Mouse (Mus musculus) embryo, embryonic 10 days (tissue): ENCODE measurements around the gene Gm42906.

ENCODE experiments used
- DNase-seq: peaks from one replicate; pipeline ENCODE4 v3.0.0-alpha.2; 2015; ENCODE audit warnings: low spot score

The Gm42906 gene

GRCm38 (mm10) chr5:151233400-151234031 lies 194.4 kb downstream of the Gm42906 start, which contains the start of gene Stard13:
Gene Stard13 (minus strand): TSS chr5:151233836.
- peak; percentile 56 for DNase-seq

- DNase-seq = no peak
Observed at GRCm38 (mm10) chr5:151232576-151233299, 195.2 kb downstream of the Gm42906 start.

- no peak for DNase-seq
Observed at GRCm38 (mm10) chr5:151231861-151232260, 196.1 kb downstream of the Gm42906 start.

- no peak for DNase-seq
Observed at GRCm38 (mm10) chr5:151231411-151231810, 196.6 kb downstream of the Gm42906 start.

GRCm38 (mm10) chr5:151230427-151230826 lies 197.5 kb downstream of the Gm42906 start:
- DNase-seq = no peak

GRCm38 (mm10) chr5:151228367-151229005 lies 199.5 kb downstream of the Gm42906 start:
- DNase-seq = peak; percentile 21

- no peak for DNase-seq
Observed at GRCm38 (mm10) chr5:151223696-151224366, 204.1 kb downstream of the Gm42906 start.

- no peak for DNase-seq
Observed at GRCm38 (mm10) chr5:151222791-151223190, 205.2 kb downstream of the Gm42906 start.

GRCm38 (mm10) chr5:151218689-151219115 lies 209.3 kb downstream of the Gm42906 start:
- DNase-seq = peak; percentile 73

- no peak for DNase-seq
Observed at GRCm38 (mm10) chr5:151213097-151213496, 214.9 kb downstream of the Gm42906 start.

- DNase-seq = no peak
Observed at GRCm38 (mm10) chr5:151210869-151211268, 217.1 kb downstream of the Gm42906 start.

- DNase-seq = no peak
Observed at GRCm38 (mm10) chr5:151210060-151210459, 217.9 kb downstream of the Gm42906 start.

GRCm38 (mm10) chr5:151205017-151205416 lies 222.9 kb downstream of the Gm42906 start:
- no peak for DNase-seq

GRCm38 (mm10) chr5:151202925-151203324 lies 225.0 kb downstream of the Gm42906 start:
- DNase-seq = no peak

- no peak for DNase-seq
Observed at GRCm38 (mm10) chr5:151201220-151201619, 226.7 kb downstream of the Gm42906 start.

- no peak for DNase-seq
Observed at GRCm38 (mm10) chr5:151199235-151199634, 228.7 kb downstream of the Gm42906 start.

- DNase-seq = peak; percentile 32
Observed at GRCm38 (mm10) chr5:151196603-151197272, 231.2 kb downstream of the Gm42906 start.

- DNase-seq = no peak
Observed at GRCm38 (mm10) chr5:151193885-151194520, 234.0 kb downstream of the Gm42906 start.

GRCm38 (mm10) chr5:151192266-151192665 lies 235.7 kb downstream of the Gm42906 start:
- DNase-seq = no peak

GRCm38 (mm10) chr5:151190764-151191163 lies 237.2 kb downstream of the Gm42906 start:
- no peak for DNase-seq

GRCm38 (mm10) chr5:151189789-151190378 lies 238.1 kb downstream of the Gm42906 start:
- peak; percentile 90 for DNase-seq
